Comparison of ENCODE assay signal across 10 mouse cellular contexts in the genomic region with DNA sequence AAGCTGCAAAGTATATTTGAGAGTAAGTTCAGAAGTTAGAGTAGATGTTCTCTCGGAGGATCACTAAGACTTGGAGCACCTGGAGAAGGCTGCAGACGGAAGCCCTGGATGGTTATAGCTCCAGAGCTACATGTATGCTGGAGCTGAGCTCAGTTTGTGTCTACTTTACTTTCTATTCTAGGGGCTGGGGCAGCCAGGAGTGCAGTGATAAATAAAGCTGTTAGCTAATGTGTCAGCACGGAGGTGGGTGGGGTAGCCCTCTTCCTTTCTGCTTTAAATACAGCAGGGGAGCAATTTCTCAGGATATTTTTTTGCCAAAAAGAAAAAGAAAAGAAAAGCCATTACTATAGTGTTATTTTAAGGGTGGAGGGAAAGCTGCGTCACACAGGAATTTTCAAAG.
A peak's percentile ranks its signal among the peaks of the same experiment; 100 is the strongest.
DNase-seq lines count a peak whose midpoint lies in the region; ATAC-seq and TF ChIP-seq lines count a peak whose summit lies in the region.
"Had no signal": no experiment of that assay in that cellular context is flagged by ENCODE, and none has a peak within 500 bp of the region (broad histone marks: within the 10 kb centered on the region; RNA-seq: fewer than 3 reads in every experiment).

No protein-coding gene starts in this region.

- no peak for ATAC-seq in midbrain, embryonic 15.5 days (replicated peaks)

- H3K9me3 ChIP-seq in midbrain, embryonic 15.5 days = no peaks in the 10 kb centered on the region
- H3K9me3 ChIP-seq: midbrain, embryonic 13.5 days had no signal

- H3K4me2 ChIP-seq in midbrain, embryonic 15.5 days = no peak overlapping the region
- H3K4me2 ChIP-seq: limb, embryonic 12.5 days; midbrain, embryonic 13.5 days had no signal

- peaks cover 2% of the 10 kb centered on the region; the same call in 1 of the 2 replicates for H3K36me3 ChIP-seq in spleen, adult 2 months (ENCODE audit: control insufficient read depth, insufficient read depth, low read length)
- H3K36me3 ChIP-seq in midbrain, embryonic 15.5 days (replicated peaks) = no peaks in the 10 kb centered on the region
- H3K36me3 ChIP-seq: midbrain, embryonic 13.5 days had no signal

- H3K4me1 ChIP-seq in spleen, adult 2 months (ENCODE audit: control insufficient read depth, insufficient read depth, insufficient read length) = peaks cover 15% of the 10 kb centered on the region
- peaks cover 12% of the 10 kb centered on the region; the same call in 1 of the 2 replicates for H3K4me1 ChIP-seq in midbrain, embryonic 15.5 days
- H3K4me1 ChIP-seq in cerebellum, adult 2 months (ENCODE audit: control insufficient read depth, insufficient read depth, low read length) = no peaks in the 10 kb centered on the region

- H3K4me3 ChIP-seq in spleen, adult 2 months (ENCODE audit: extremely low read depth, insufficient read depth, insufficient read length) = no peak overlapping the region
- no peak overlapping the region for H3K4me3 ChIP-seq in midbrain, embryonic 15.5 days
- H3K4me3 ChIP-seq in cerebellum, adult 2 months (replicated peaks; ENCODE audit: insufficient read depth, low read depth, low read length) = no peak overlapping the region
- H3K4me3 ChIP-seq: limb, embryonic 12.5 days; midbrain, embryonic 13.5 days had no signal

- peak; percentile 93 for DNase-seq in heart, adult 11 months
- DNase-seq in heart, postnatal 25 days (ENCODE audit: low spot score) = no peak
- DNase-seq in spleen, adult 2 months (ENCODE audit: low read depth in 1 of 2, low spot score in 2 of 2) = no peak
- DNase-seq in spleen, postnatal 14 days (ENCODE audit: low spot score in 2 of 2) = no peak
- peak; percentile 43 for DNase-seq in kidney, postnatal 10 days
- DNase-seq in cerebellum, adult 2 months = no peak
- no peak for DNase-seq in left cerebral cortex, postnatal 4 days

- no peaks in the 10 kb centered on the region for H3K27me3 ChIP-seq in spleen, adult 2 months (ENCODE audit: control insufficient read depth, insufficient read depth, low read length)
- H3K27me3 ChIP-seq in midbrain, embryonic 15.5 days (replicated peaks) = no peaks in the 10 kb centered on the region
- no peaks in the 10 kb centered on the region for H3K27me3 ChIP-seq in cerebellum, adult 2 months (ENCODE audit: control insufficient read depth, insufficient read depth, low read length)
- H3K27me3 ChIP-seq: limb, embryonic 12.5 days; midbrain, embryonic 13.5 days had no signal

- H3K9ac ChIP-seq in midbrain, embryonic 15.5 days = no peak overlapping the region
- H3K9ac ChIP-seq: limb, embryonic 12.5 days; midbrain, embryonic 13.5 days had no signal

- intact Hi-C loops in heart, postnatal 25 days (cut with DNase I) = loop anchor here (2.0 to 5.0 kb wide), 5 partner anchors 46 to 202 kb away; no protein-coding TSS in a partner anchor
- intact Hi-C loops in left cerebral cortex, postnatal 4 days (cut with DNase I) = no loop called here

- no peak for TF ChIP-seq CTCF in spleen, adult 2 months (IDR thresholded peaks at IDR 0.05; ENCODE audit: extremely low read depth, insufficient read depth, insufficient read length, insufficient replicate concordance)
- no peak for TF ChIP-seq CTCF in cerebellum, adult 2 months (IDR thresholded peaks at IDR 0.05; ENCODE audit: borderline replicate concordance, insufficient read depth, low read depth, low read length)

- 64% methylated on average over 4 of the region's 4 CpGs for WGBS in spleen, adult 2 months
- 73% methylated on average over 4 of the region's 4 CpGs for WGBS in midbrain, embryonic 15.5 days
- 87% methylated on average over 4 of the region's 4 CpGs for WGBS in cerebellum, adult 2 months

- peak overlapping the region; percentile 68 for H3K27ac ChIP-seq in spleen, adult 2 months (ENCODE audit: insufficient read depth, low read length)
- no peak overlapping the region for H3K27ac ChIP-seq in midbrain, embryonic 15.5 days
- H3K27ac ChIP-seq in cerebellum, adult 2 months (ENCODE audit: insufficient read depth, low read length) = no peak overlapping the region
- H3K27ac ChIP-seq: limb, embryonic 12.5 days; midbrain, embryonic 13.5 days had no signal

- no peak for TF ChIP-seq POLR2A in spleen, adult 2 months (IDR thresholded peaks at IDR 0.05; ENCODE audit: low read depth, low read length)
- no peak for TF ChIP-seq POLR2A in cerebellum, adult 2 months (IDR thresholded peaks at IDR 0.05; ENCODE audit: borderline replicate concordance, insufficient read depth, low read length)

Comparison
In these comparisons a context has a peak if more than half of its experiments do, and no peak if none do; other contexts are left out.
1. DNase-seq: peak in heart, adult 11 months (single experiment) and kidney, postnatal 10 days (single experiment); none in heart, postnatal 25 days (single experiment), spleen, adult 2 months (0 of 2), spleen, postnatal 14 days (0 of 2), cerebellum, adult 2 months (0 of 2) and left cerebral cortex, postnatal 4 days (single experiment).